Mouse (Mus musculus) gastrocnemius, adult 8-10 months (tissue): ENCODE results near the gene Plxna4. TPM values are rescaled to one million over a fixed set of nuclear protein-coding genes. Genes with fewer than 3 reads are reported as not detected.
"Not testable (repeated sequence)": the region's sequence is repeated elsewhere in the genome, so short reads cannot be mapped to it uniquely, and the experiment has no call there.

ENCODE experiments used
- DNase-seq, 2 experiments: peaks; one replicate each; pipeline ENCODE4 v3.0.0; 2022; ENCODE audit warnings: low spot score in 2 of 2
- total RNA-seq, 4 experiments: library from RNA; stranded (reverse); gene quantifications; 2 replicates each; pipeline ENCODE4 v1.2.4; 2022

Plxna4 gene
- total RNA-seq, 4 experiments from 2014 or later = 1.6 to 2.9 (median 2.0) TPM

GRCm38 (mm10) chr6:32544021-32544420 lies 44.0 kb downstream of the Plxna4 start:
- DNase-seq = no peak

DNA sequence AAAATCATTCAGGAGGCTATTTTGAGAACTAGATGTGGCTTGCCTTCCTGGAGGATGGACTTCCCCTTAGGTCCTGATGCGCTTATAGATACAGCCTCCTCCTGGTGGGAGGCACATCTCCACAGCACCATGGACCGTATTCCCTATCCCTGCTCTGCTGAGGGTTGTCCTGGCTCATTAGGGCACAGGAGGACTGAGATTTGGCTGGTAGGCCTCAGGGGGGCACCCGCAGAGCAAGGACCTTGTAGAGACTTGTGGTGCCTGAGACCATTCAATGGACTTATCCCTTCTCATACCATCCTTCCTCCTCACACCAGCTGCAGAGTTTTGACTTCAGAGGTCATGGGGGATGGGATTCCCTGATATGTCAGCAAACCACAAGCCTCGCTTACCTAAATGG lies 47.8 kb downstream of the Plxna4 start:
- DNase-seq = no peak

- DNase-seq = no peak
Measured at GRCm38 (mm10) chr6:32533962-32534740, 53.8 kb downstream of the Plxna4 start.

DNA sequence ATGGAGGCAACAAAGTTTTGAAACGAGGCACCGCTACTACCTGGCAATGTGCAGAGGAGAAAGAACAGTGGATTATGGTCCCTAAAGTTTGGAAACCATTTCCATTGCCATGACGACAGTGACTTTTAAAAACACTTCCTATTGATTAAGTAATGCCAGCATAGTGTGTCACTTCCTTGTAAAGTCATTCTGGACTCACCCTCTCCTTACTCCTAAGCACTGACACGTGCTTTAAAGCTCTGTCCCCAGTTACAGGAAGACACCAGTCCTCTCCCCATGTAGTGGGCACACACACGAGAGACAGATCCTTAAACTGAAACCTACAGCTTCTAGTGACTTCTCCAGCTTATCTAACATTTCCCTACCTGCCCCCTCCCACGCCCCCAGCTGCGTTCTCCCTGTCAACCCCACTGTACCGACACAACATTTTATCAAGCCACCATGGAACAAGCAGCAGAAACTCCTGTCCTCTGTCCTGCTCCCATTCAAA lies 59.9 kb downstream of the Plxna4 start:
- no peak for DNase-seq

- DNase-seq = no peak
Measured at GRCm38 (mm10) chr6:32527518-32527917, 60.5 kb downstream of the Plxna4 start.

DNA sequence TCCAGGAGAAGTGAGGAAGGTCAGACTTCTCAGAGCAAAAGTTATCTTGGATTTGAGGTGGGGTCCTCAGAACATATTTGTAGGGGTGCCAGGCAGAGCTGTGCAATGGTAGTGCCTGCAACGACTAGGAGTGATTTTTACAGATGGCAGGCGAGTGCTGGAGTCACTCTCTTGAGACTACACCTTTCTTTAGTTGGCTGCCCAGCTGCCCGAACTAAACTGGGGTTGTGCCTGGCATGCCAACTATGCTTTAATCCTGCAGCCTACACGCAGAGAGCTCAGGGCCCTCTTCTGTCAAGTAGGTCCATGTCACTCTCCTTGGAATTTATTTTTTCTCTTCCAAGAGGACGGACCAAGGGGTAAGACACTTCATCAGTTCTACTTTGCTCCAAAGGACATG lies 61.2 kb downstream of the Plxna4 start:
- DNase-seq = no peak

GRCm38 (mm10) chr6:32520097-32520496 lies 67.9 kb downstream of the Plxna4 start:
- DNase-seq = no peak

DNA sequence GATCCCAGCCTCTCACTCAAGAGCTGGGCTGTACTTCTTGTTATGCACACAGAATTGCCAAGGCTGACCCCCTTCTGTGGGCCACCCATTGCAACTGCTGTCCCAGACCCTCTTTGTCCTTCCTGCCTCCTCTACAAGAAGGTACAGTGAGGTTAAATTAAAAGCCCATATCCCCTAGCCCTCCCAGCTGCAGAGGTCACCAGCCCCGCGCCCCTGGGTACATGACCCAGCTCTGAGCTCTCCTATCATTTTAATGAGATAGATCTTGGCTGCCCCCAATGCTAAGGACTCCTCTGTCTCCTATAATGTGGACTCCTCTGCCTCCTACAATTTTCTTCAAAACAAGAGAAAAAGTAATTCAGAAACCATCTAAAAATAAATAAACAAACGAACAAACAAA lies 69.4 kb downstream of the Plxna4 start:
- no peak for DNase-seq

- DNase-seq = no peak
Measured at GRCm38 (mm10) chr6:32514096-32514495, 73.9 kb downstream of the Plxna4 start.

GRCm38 (mm10) chr6:32512010-32512409 lies 76.0 kb downstream of the Plxna4 start:
- DNase-seq = no peak

DNA sequence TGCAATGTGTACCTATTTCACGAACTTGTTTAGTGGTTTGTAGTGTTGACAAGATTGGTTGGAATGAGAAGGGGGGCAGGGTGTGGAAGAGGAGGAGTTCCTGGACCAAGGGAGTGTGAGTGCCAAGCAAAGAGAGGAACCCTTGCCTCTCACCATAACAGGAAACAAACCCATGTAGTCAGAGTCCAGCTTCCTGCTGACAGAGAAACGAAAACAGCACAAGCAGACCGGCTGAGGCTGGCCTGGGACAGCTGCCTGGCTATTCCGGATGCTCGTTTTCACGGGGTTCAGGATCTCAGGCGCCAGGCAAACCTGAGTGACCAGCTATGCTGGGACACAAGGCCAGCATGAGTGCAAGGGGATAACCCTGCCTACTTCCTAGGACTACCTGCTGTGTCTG lies 77.1 kb downstream of the Plxna4 start:
- no peak for DNase-seq

- no peak for DNase-seq
Measured at GRCm38 (mm10) chr6:32510491-32510890, 77.5 kb downstream of the Plxna4 start.

GRCm38 (mm10) chr6:32509046-32509445 lies 78.9 kb downstream of the Plxna4 start:
- DNase-seq = no peak

- DNase-seq = no peak
Measured at GRCm38 (mm10) chr6:32504963-32505362, 83.0 kb downstream of the Plxna4 start.

GRCm38 (mm10) chr6:32501186-32501585 lies 86.8 kb downstream of the Plxna4 start:
- not testable (repeated sequence) for DNase-seq

GRCm38 (mm10) chr6:32498106-32498505 lies 89.9 kb downstream of the Plxna4 start:
- peak; percentile 17 to 41 for DNase-seq

GRCm38 (mm10) chr6:32496109-32496508 lies 91.9 kb downstream of the Plxna4 start:
- DNase-seq = no peak

GRCm38 (mm10) chr6:32495532-32495931 lies 92.5 kb downstream of the Plxna4 start:
- no peak for DNase-seq

DNA sequence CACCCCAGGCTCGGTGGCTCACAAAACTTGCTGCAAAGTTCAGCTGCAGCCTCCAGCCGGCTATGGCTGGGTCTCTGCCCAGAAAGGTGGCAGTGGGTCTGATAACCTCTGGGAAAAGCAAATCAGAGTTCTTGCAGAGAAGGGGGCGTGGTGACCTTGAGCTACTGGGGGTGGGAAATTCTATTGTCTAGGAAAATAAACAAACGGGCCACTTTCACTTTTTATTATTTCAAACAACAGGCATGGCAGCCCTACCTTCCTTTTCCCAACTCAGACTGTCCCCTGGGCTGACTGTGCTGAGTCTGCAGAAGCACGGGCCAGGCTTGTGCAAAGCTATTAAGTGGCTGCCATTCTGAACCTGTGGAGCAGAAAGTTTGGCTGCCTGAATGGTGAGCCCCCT lies 94.4 kb downstream of the Plxna4 start:
- DNase-seq = no peak

- no peak for DNase-seq
Measured at GRCm38 (mm10) chr6:32487121-32487520, 100.9 kb downstream of the Plxna4 start.

- no peak for DNase-seq
Measured at GRCm38 (mm10) chr6:32482469-32482868, 105.5 kb downstream of the Plxna4 start.

- DNase-seq = no peak
Measured at GRCm38 (mm10) chr6:32480741-32481140, 107.3 kb downstream of the Plxna4 start.

DNA sequence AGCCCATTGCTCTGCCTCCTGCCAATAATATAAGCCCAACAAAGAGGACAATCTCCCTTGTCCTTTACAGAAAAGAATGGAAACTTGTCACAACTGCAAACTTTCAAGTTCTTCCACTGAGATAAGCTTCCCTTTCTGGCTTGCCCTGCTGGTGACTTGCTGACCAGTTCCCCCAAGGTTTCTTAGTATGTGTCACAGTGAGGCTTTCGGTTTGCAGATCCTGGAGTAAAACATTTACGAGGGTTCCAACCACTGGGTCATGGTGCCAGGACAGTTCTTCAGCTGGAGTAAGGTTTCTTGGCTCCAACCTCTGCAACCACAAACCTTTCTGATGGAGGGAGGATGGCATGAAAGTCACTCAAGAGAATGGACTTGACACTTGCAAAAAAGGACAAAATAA lies 108.2 kb downstream of the Plxna4 start:
- DNase-seq = peak in 1 of 2 experiments; percentile 31
